12 mouse cellular contexts compared by ENCODE assay signal in genomic region chr14:73475506-73475905, GRCm38 (mm10). TPM values are rescaled to one million over a fixed set of nuclear protein-coding genes. Genes with fewer than 3 reads are reported as not detected.
DNase-seq lines count a peak whose midpoint lies in the region; ATAC-seq and TF ChIP-seq lines count a peak whose summit lies in the region.
"Had no signal": no experiment of that assay in that cellular context is flagged by ENCODE, and none has a peak within 500 bp of the region (broad histone marks: within the 10 kb centered on the region; RNA-seq: fewer than 3 reads in every experiment).

No protein-coding gene starts in this region.

- TF ChIP-seq CTCF in gastrocnemius, adult 2 months (IDR thresholded peaks at IDR 0.05): no peak
- TF ChIP-seq CTCF in small intestine, adult 2 months (IDR thresholded peaks at IDR 0.05; ENCODE audit: extremely low read depth, insufficient read length, insufficient replicate concordance, low read depth, low read length): no peak

- ATAC-seq in neural tube, embryonic 13.5 days (ENCODE audit: low read depth): no peak
- ATAC-seq in neural tube, embryonic 15.5 days (ENCODE audit: low FRiP score): no peak
- no peak for ATAC-seq in intestine, embryonic 15.5 days

- H3K9ac ChIP-seq in neural tube, embryonic 13.5 days: no peak overlapping the region
- no peak overlapping the region for H3K9ac ChIP-seq in neural tube, embryonic 15.5 days (replicated peaks)
- no peak overlapping the region for H3K9ac ChIP-seq in intestine, embryonic 15.5 days
- H3K9ac ChIP-seq: liver, embryonic 15.5 days; midbrain, embryonic 12.5 days had no signal

- H3K4me2 ChIP-seq in neural tube, embryonic 13.5 days: no peak overlapping the region
- no peak overlapping the region for H3K4me2 ChIP-seq in neural tube, embryonic 15.5 days
- H3K4me2 ChIP-seq in intestine, embryonic 15.5 days (replicated peaks): no peak overlapping the region
- H3K4me2 ChIP-seq: liver, embryonic 15.5 days; midbrain, embryonic 12.5 days had no signal

- no peaks in the 10 kb centered on the region for H3K9me3 ChIP-seq in neural tube, embryonic 13.5 days
- no peaks in the 10 kb centered on the region for H3K9me3 ChIP-seq in neural tube, embryonic 15.5 days (replicated peaks)
- H3K9me3 ChIP-seq in intestine, embryonic 15.5 days: no peaks in the 10 kb centered on the region
- H3K9me3 ChIP-seq: liver, embryonic 15.5 days; midbrain, embryonic 12.5 days had no signal

- TF ChIP-seq POLR2A in small intestine, adult 2 months (IDR thresholded peaks at IDR 0.05; ENCODE audit: low read depth, low read length): no peak

- H3K4me1 ChIP-seq in neural tube, embryonic 13.5 days (replicated peaks): peaks cover 37% of the 10 kb centered on the region
- peaks cover 20% of the 10 kb centered on the region for H3K4me1 ChIP-seq in neural tube, embryonic 15.5 days
- H3K4me1 ChIP-seq in small intestine, adult 2 months (ENCODE audit: control insufficient read depth, insufficient read depth, insufficient read length, low read length): no peaks in the 10 kb centered on the region
- H3K4me1 ChIP-seq in intestine, embryonic 15.5 days (replicated peaks): no peaks in the 10 kb centered on the region

- H3K4me3 ChIP-seq in gastrocnemius, adult 2 months: peak overlapping the region; percentile 51
- no peak overlapping the region for H3K4me3 ChIP-seq in neural tube, embryonic 13.5 days
- no peak overlapping the region for H3K4me3 ChIP-seq in neural tube, embryonic 15.5 days (replicated peaks)
- H3K4me3 ChIP-seq in small intestine, adult 2 months (ENCODE audit: low read depth, low read length): no peak overlapping the region
- H3K4me3 ChIP-seq in intestine, embryonic 15.5 days (replicated peaks): no peak overlapping the region
- H3K4me3 ChIP-seq: liver, embryonic 15.5 days; midbrain, embryonic 12.5 days had no signal

- no peaks in the 10 kb centered on the region for H3K36me3 ChIP-seq in neural tube, embryonic 13.5 days
- no peaks in the 10 kb centered on the region for H3K36me3 ChIP-seq in neural tube, embryonic 15.5 days
- H3K36me3 ChIP-seq in small intestine, adult 2 months (ENCODE audit: control insufficient read depth, insufficient read depth, low read length): no peaks in the 10 kb centered on the region
- no peaks in the 10 kb centered on the region for H3K36me3 ChIP-seq in intestine, embryonic 15.5 days
- H3K36me3 ChIP-seq: liver, embryonic 15.5 days; midbrain, embryonic 12.5 days had no signal

- H3K27ac ChIP-seq in gastrocnemius, adult 2 months: peak overlapping the region; percentile 83
- H3K27ac ChIP-seq in neural tube, embryonic 13.5 days (replicated peaks): 0 out of 2 replicates have a peak overlapping the region, but pooled peaks have one; percentile 1
- no peak overlapping the region for H3K27ac ChIP-seq in neural tube, embryonic 15.5 days (replicated peaks)
- peak overlapping the region; percentile 68 for H3K27ac ChIP-seq in small intestine, adult 2 months (ENCODE audit: insufficient read depth, low read depth, low read length)
- no peak overlapping the region for H3K27ac ChIP-seq in intestine, embryonic 15.5 days
- H3K27ac ChIP-seq: liver, embryonic 15.5 days; midbrain, embryonic 12.5 days had no signal

- no peaks in the 10 kb centered on the region for H3K27me3 ChIP-seq in neural tube, embryonic 13.5 days
- no peaks in the 10 kb centered on the region for H3K27me3 ChIP-seq in neural tube, embryonic 15.5 days (replicated peaks)
- H3K27me3 ChIP-seq in small intestine, adult 2 months (ENCODE audit: control insufficient read depth, insufficient read depth, low read length): no peaks in the 10 kb centered on the region
- H3K27me3 ChIP-seq in intestine, embryonic 15.5 days (replicated peaks): no peaks in the 10 kb centered on the region
- H3K27me3 ChIP-seq: CH12.LX; liver, embryonic 15.5 days; midbrain, embryonic 12.5 days had no signal

- intact Hi-C loops in gastrocnemius, adult 2 months (cut with DNase I): loop anchor here (2.0 to 10.0 kb wide), 4 partner anchors 33 to 368 kb away; partner anchors contain the start of gene Lpar6
- intact Hi-C loops in heart, postnatal 10 days (cut with DNase I): loop anchor here (2.0 to 5.0 kb wide), 3 partner anchors 153 to 368 kb away; no protein-coding TSS in a partner anchor

- DNase-seq in gastrocnemius, adult 2 months: peak; percentile 63
- no peak for DNase-seq in gastrocnemius, postnatal 10 days
- DNase-seq in heart, postnatal 10 days: peak; percentile 44 to 48
- DNase-seq in thymus, postnatal 36 days: no peak
- DNase-seq: right cerebral cortex, postnatal 25 days had no signal

- WGBS in neural tube, embryonic 13.5 days: 70% methylated on average over 7 of the region's 7 CpGs
- WGBS in neural tube, embryonic 15.5 days: 65% methylated on average over 7 of the region's 7 CpGs
- WGBS in small intestine, adult 2 months: 75% methylated on average over 7 of the region's 7 CpGs
- 76% methylated on average over 7 of the region's 7 CpGs for WGBS in intestine, embryonic 15.5 days

RNA-seq across cellular contexts. Expression of gene Med4, which starts 34.3 kb away (rescaled TPM):
- 10 to 100 TPM; 13.4 to 16.1 TPM for total RNA-seq in gastrocnemius, adult 2 months (2021)
- total RNA-seq in gastrocnemius, postnatal 10 days (2021): 10 to 100 TPM; 19.4 to 19.5 TPM
- polyA plus RNA-seq in neural tube, embryonic 13.5 days (2015; fragmentation: Nextera tagmentation; extraction: Ambion mirVana): 81.9 and 84.3 TPM in 2 replicates
- polyA plus RNA-seq in neural tube, embryonic 15.5 days (2015; fragmentation: Nextera tagmentation; extraction: Ambion mirVana): 79.9 and 81.6 TPM in 2 replicates
- total RNA-seq in heart, postnatal 10 days (2021): 10 to 100 TPM; 21.1 to 22.8 TPM
- 4.5 and 8.7 TPM in 2 replicates for polyA plus RNA-seq in small intestine, adult 2 months (2012; rRNA removed)
- polyA plus RNA-seq in intestine, embryonic 15.5 days (2015; fragmentation: Nextera tagmentation; extraction: Ambion mirVana): 65.9 and 67.6 TPM in 2 replicates

RNA-seq across cellular contexts. Expression of gene Sucla2, which starts 49.6 kb away (rescaled TPM):
- total RNA-seq in gastrocnemius, adult 2 months (2021): 100 to 1,000 TPM; 428 to 488 TPM
- 100 to 1,000 TPM; 410 to 502 TPM for total RNA-seq in gastrocnemius, postnatal 10 days (2021)
- polyA plus RNA-seq in neural tube, embryonic 13.5 days (2015; fragmentation: Nextera tagmentation; extraction: Ambion mirVana): 118 and 126 TPM in 2 replicates
- 139 and 140 TPM in 2 replicates for polyA plus RNA-seq in neural tube, embryonic 15.5 days (2015; fragmentation: Nextera tagmentation; extraction: Ambion mirVana)
- 100 to 1,000 TPM; 581 to 631 TPM for total RNA-seq in heart, postnatal 10 days (2021)
- 8.8 and 17.4 TPM in 2 replicates for polyA plus RNA-seq in small intestine, adult 2 months (2012; rRNA removed)
- 117 and 132 TPM in 2 replicates for polyA plus RNA-seq in intestine, embryonic 15.5 days (2015; fragmentation: Nextera tagmentation; extraction: Ambion mirVana)

Comparison
In these comparisons a context has a peak if more than half of its experiments do, and no peak if none do; other contexts are left out.
1. DNase-seq: peak in gastrocnemius, adult 2 months (single experiment) and heart, postnatal 10 days (2 of 2); none in gastrocnemius, postnatal 10 days (single experiment) and thymus, postnatal 36 days (0 of 2).
2. H3K27ac ChIP-seq: peak in gastrocnemius, adult 2 months (single experiment), neural tube, embryonic 13.5 days (single experiment) and small intestine, adult 2 months (single experiment); none in neural tube, embryonic 15.5 days (single experiment) and intestine, embryonic 15.5 days (single experiment).